26 mouse cellular contexts compared by ENCODE assay signal in the genomic region with DNA sequence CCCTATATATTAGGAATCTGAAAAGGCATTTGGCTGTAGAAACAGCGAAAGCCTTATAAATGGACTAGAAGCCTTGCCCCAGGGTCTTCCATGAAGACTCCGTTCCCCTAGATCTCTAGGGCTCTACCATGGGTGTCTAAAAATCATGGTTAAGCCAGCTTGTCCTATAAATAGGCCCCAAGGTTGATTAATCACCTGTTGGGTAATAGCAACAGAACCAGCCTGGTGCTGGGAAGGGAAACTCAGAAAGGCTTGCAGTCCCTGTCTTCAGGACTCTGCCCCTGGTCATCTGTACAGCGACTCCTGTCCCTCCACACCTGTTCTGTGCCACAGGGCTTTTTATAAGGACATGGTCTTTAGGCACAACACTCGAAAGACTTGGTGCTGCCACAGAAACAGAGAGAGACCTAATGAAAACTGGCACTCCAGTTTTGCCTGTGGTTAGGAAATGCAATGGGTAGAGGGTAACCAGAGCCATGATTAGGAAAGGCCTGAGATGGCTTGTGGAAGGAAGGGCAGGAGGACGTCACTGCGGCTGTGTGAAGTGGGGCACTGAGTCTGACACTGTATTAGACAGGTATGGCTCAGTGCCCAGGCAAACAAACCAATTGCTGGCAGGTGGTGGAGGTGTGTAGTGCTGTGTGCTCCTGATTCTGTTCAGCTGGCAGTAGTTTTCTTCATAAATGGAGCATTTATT. TPM values are rescaled to one million over a fixed set of nuclear protein-coding genes. Genes with fewer than 3 reads are reported as not detected.
DNase-seq lines count a peak whose midpoint lies in the region; ATAC-seq and TF ChIP-seq lines count a peak whose summit lies in the region.
"Had no signal": no experiment of that assay in that cellular context is flagged by ENCODE, and none has a peak within 500 bp of the region (broad histone marks: within the 10 kb centered on the region; RNA-seq: fewer than 3 reads in every experiment).

No protein-coding gene starts in this region.

- H3K4me1 ChIP-seq in lung, adult 2 months (ENCODE audit: control insufficient read depth, insufficient read depth, low read length): peaks cover 4% of the 10 kb centered on the region; the same call in 1 of the 2 replicates
- no peaks in the 10 kb centered on the region for H3K4me1 ChIP-seq in stomach, postnatal 0 days (replicated peaks; ENCODE audit: control insufficient read depth, insufficient read depth)
- H3K4me1 ChIP-seq: embryonic facial prominence, embryonic 15.5 days; forebrain, embryonic 12.5 days; heart, embryonic 10.5 days; hindbrain, embryonic 12.5 days; midbrain, embryonic 13.5 days had no signal

- no peak overlapping the region for H3K27ac ChIP-seq in stomach, postnatal 0 days (replicated peaks)
- H3K27ac ChIP-seq: embryonic facial prominence, embryonic 15.5 days; forebrain, embryonic 12.5 days; heart, embryonic 10.5 days; hindbrain, embryonic 12.5 days; left cerebral cortex, adult 2 months; midbrain, embryonic 13.5 days had no signal

- no peak for TF ChIP-seq EP300 in stomach, postnatal 0 days (optimal IDR thresholded peaks at IDR 0.05)

- no peak overlapping the region for H3K9ac ChIP-seq in stomach, postnatal 0 days (ENCODE audit: low read length)
- H3K9ac ChIP-seq: embryonic facial prominence, embryonic 15.5 days; forebrain, embryonic 12.5 days; hindbrain, embryonic 12.5 days; midbrain, embryonic 13.5 days had no signal

- peaks cover 10% of the 10 kb centered on the region; the same call in 1 of the 2 replicates for H3K36me3 ChIP-seq in stomach, postnatal 0 days (ENCODE audit: control insufficient read depth, insufficient read depth, low read length)

- TF ChIP-seq POLR2A in lung, adult 2 months (IDR thresholded peaks at IDR 0.05; ENCODE audit: borderline replicate concordance, extremely low read depth, low read depth, low read length): no peak

- 79% methylated on average over 6 of the region's 6 CpGs for WGBS in lung, adult 2 months
- 80% methylated on average over 6 of the region's 6 CpGs for WGBS in stomach, postnatal 0 days

- ATAC-seq in stomach, postnatal 0 days (ENCODE audit: low FRiP score, low TSS enrichment): peak; percentile 81; the same call in 1 of the 2 replicates
- ATAC-seq: inflammation-experienced regulatory T-cells, adult 6 months; midbrain, embryonic 13.5 days had no signal

- no peaks in the 10 kb centered on the region for H3K27me3 ChIP-seq in stomach, postnatal 0 days (ENCODE audit: control insufficient read depth, insufficient read depth, low read length)
- H3K27me3 ChIP-seq: embryonic facial prominence, embryonic 15.5 days; forebrain, embryonic 12.5 days; hindbrain, embryonic 12.5 days; midbrain, embryonic 13.5 days had no signal

- TF ChIP-seq CTCF in lung, adult 2 months (IDR thresholded peaks at IDR 0.05; ENCODE audit: insufficient read depth, low read length): no peak
- no peak for TF ChIP-seq CTCF in stomach, postnatal 0 days (IDR thresholded peaks at IDR 0.05; ENCODE audit: low read depth)

- H3K4me2 ChIP-seq in stomach, postnatal 0 days (replicated peaks; ENCODE audit: low read depth): no peak overlapping the region
- H3K4me2 ChIP-seq: embryonic facial prominence, embryonic 15.5 days; forebrain, embryonic 12.5 days; hindbrain, embryonic 12.5 days; liver, embryonic 11.5 days; midbrain, embryonic 13.5 days had no signal

- H3K4me3 ChIP-seq in lung, adult 2 months (replicated peaks; ENCODE audit: extremely low read depth, low read depth, low read length): no peak overlapping the region
- H3K4me3 ChIP-seq in stomach, postnatal 0 days (ENCODE audit: low read depth, low read length): no peak overlapping the region
- H3K4me3 ChIP-seq: embryonic facial prominence, embryonic 15.5 days; forebrain, embryonic 12.5 days; heart, embryonic 10.5 days; hindbrain, embryonic 12.5 days; left cerebral cortex, adult 2 months; midbrain, embryonic 13.5 days; myocyte had no signal

- no peaks in the 10 kb centered on the region for H3K9me3 ChIP-seq in stomach, postnatal 0 days (ENCODE audit: control insufficient read depth, low read length)
- H3K9me3 ChIP-seq: embryonic facial prominence, embryonic 15.5 days; forebrain, embryonic 12.5 days; heart, embryonic 10.5 days; hindbrain, embryonic 12.5 days; midbrain, embryonic 13.5 days had no signal

- peak; percentile 73 to 86 for DNase-seq in lung, adult 18-20 months
- no peak for DNase-seq in lung, adult 2 months
- DNase-seq in fat pad, adult 2 months (ENCODE audit: extremely low read depth, low read depth, low spot score): peak; percentile 36
- DNase-seq in lung, postnatal 25 days (ENCODE audit: low spot score): peak; percentile 68
- DNase-seq in stomach, postnatal 0 days (ENCODE audit: low spot score): peak; percentile 49
- DNase-seq in cerebellum, adult 9-11 months: no peak
- no peak for DNase-seq in adipocyte (ENCODE audit: low spot score)
- DNase-seq in thymus, postnatal 14 days: no peak
- DNase-seq: adrenal gland, postnatal 10 days; cerebellum, adult 18-20 months; cerebellum, postnatal 36 days; gastrocnemius, postnatal 14 days; heart, postnatal 10 days; kidney, adult 9 months; kidney, postnatal 25 days; left cerebral cortex, postnatal 4 days; thymus, postnatal 25 days had no signal

RNA-seq across cellular contexts. Expression of gene Aen, which starts 7.7 kb away (rescaled TPM):
- 17.1 and 17.7 TPM in 2 replicates for polyA plus RNA-seq in lung, adult 2 months (2012; rRNA removed)
- 25.8 and 27.0 TPM in 2 replicates for polyA plus RNA-seq in stomach, postnatal 0 days (2015; fragmentation: Nextera tagmentation; extraction: Ambion mirVana)

RNA-seq across cellular contexts. Expression of gene Isg20, which starts 9.9 kb away (rescaled TPM):
- polyA plus RNA-seq in lung, adult 2 months (2012; rRNA removed): 75.3 and 97.7 TPM in 2 replicates
- polyA plus RNA-seq in stomach, postnatal 0 days (2015; fragmentation: Nextera tagmentation; extraction: Ambion mirVana): 10.6 and 10.9 TPM in 2 replicates

RNA-seq across cellular contexts. Expression of gene Det1, which starts 56.3 kb away (rescaled TPM):
- 10.2 and 11.0 TPM in 2 replicates for polyA plus RNA-seq in lung, adult 2 months (2012; rRNA removed)
- 8.2 and 8.3 TPM in 2 replicates for polyA plus RNA-seq in stomach, postnatal 0 days (2015; fragmentation: Nextera tagmentation; extraction: Ambion mirVana)

Comparison
In these comparisons a context has a peak if more than half of its experiments do, and no peak if none do; other contexts are left out.
1. DNase-seq: peak in lung, adult 18-20 months (2 of 2), fat pad, adult 2 months (single experiment), lung, postnatal 25 days (single experiment) and stomach, postnatal 0 days (single experiment); none in lung, adult 2 months (single experiment), cerebellum, adult 9-11 months (single experiment), adipocyte (single experiment) and thymus, postnatal 14 days (single experiment).